In genomic region chr1:136381583-136381982, GRCm38 (mm10) we compare ENCODE assay signal across 13 mouse cellular contexts. TPM values are rescaled to one million over a fixed set of nuclear protein-coding genes. Genes with fewer than 3 reads are reported as not detected.
DNase-seq lines count a peak whose midpoint lies in the region; ATAC-seq lines count a peak whose summit lies in the region.
"Had no signal": no experiment of that assay in that cellular context is flagged by ENCODE, and none has a peak within 500 bp of the region (broad histone marks: within the 10 kb centered on the region; RNA-seq: fewer than 3 reads in every experiment).

No protein-coding gene starts in this region.

- H3K36me3 ChIP-seq in lung, embryonic 15.5 days, result no peaks in the 10 kb centered on the region
- no peaks in the 10 kb centered on the region for H3K36me3 ChIP-seq in heart, embryonic 13.5 days
- H3K36me3 ChIP-seq: limb, embryonic 12.5 days had no signal

- H3K27ac ChIP-seq in lung, embryonic 15.5 days, result peak overlapping the region; percentile 20; the same call in 1 of the 2 replicates
- H3K27ac ChIP-seq in heart, embryonic 13.5 days (replicated peaks), result peak overlapping the region; percentile 43; the same call in 1 of the 2 replicates
- H3K27ac ChIP-seq: limb, embryonic 12.5 days had no signal

- DNase-seq in cerebellum, adult 18-20 months, result peak; percentile 30 to 32
- DNase-seq in cerebellum, postnatal 4 days (ENCODE audit: low spot score in 2 of 2), result no peak
- no peak for DNase-seq in lung, adult 18-20 months
- DNase-seq in lung, postnatal 14 days, result peak; percentile 50
- DNase-seq in embryo, embryonic 9.5 days (ENCODE audit: extremely low spot score), result no peak
- no peak for DNase-seq in left cerebral cortex, postnatal 25 days (ENCODE audit: low spot score in 2 of 2)
- DNase-seq: midbrain, embryonic 14.5 days; thymus, adult 18-20 months had no signal

- no peak overlapping the region for H3K9ac ChIP-seq in lung, embryonic 15.5 days
- no peak overlapping the region for H3K9ac ChIP-seq in heart, embryonic 13.5 days
- H3K9ac ChIP-seq: limb, embryonic 12.5 days had no signal

- H3K4me2 ChIP-seq in lung, embryonic 15.5 days, result no peak overlapping the region
- H3K4me2 ChIP-seq in heart, embryonic 13.5 days, result no peak overlapping the region
- H3K4me2 ChIP-seq: limb, embryonic 12.5 days had no signal

- no peaks in the 10 kb centered on the region for H3K9me3 ChIP-seq in lung, embryonic 15.5 days
- H3K9me3 ChIP-seq in heart, embryonic 13.5 days, result no peaks in the 10 kb centered on the region
- H3K9me3 ChIP-seq: limb, embryonic 12.5 days had no signal

- H3K4me1 ChIP-seq in lung, embryonic 15.5 days, result peaks cover 5% of the 10 kb centered on the region
- H3K4me1 ChIP-seq in heart, embryonic 13.5 days, result no peaks in the 10 kb centered on the region

- intact Hi-C loops in left cerebral cortex, postnatal 25 days (cut with DNase I), result no loop called here

- H3K4me3 ChIP-seq in lung, embryonic 15.5 days, result no peak overlapping the region
- H3K4me3 ChIP-seq in heart, embryonic 13.5 days, result no peak overlapping the region
- H3K4me3 ChIP-seq: limb, embryonic 12.5 days had no signal

- H3K27me3 ChIP-seq in lung, embryonic 15.5 days, result no peaks in the 10 kb centered on the region
- no peaks in the 10 kb centered on the region for H3K27me3 ChIP-seq in heart, embryonic 13.5 days (replicated peaks)
- H3K27me3 ChIP-seq: limb, embryonic 12.5 days had no signal

- no peak; the same call in 1 of the 2 replicates for ATAC-seq in lung, embryonic 15.5 days (ENCODE audit: borderline replicate concordance, extremely low read depth, low FRiP score, low TSS enrichment)
- ATAC-seq in heart, embryonic 13.5 days (ENCODE audit: extremely low read depth, insufficient number of reproducible peaks, low FRiP score, low TSS enrichment), result no peak
- ATAC-seq: activated CD4-positive, CD25-positive, alpha-beta regulatory T cell, adult 4 months; hindbrain, embryonic 16.5 days had no signal

- WGBS in lung, embryonic 15.5 days, result 69% methylated on average over 5 of the region's 5 CpGs
- 68% methylated on average over 5 of the region's 5 CpGs for WGBS in heart, embryonic 13.5 days

RNA-seq across cellular contexts. Expression of gene Ddx59, which starts 33.5 kb away (rescaled TPM):
- 15.9 and 17.2 TPM in 2 replicates for polyA plus RNA-seq in lung, embryonic 15.5 days (2015; fragmentation: Nextera tagmentation; extraction: Ambion mirVana)
- polyA plus RNA-seq in heart, embryonic 13.5 days (2015; fragmentation: Nextera tagmentation; extraction: Ambion mirVana), result 12.0 and 13.0 TPM in 2 replicates
- 1 to 10 TPM; 8.5 to 9.1 TPM for total RNA-seq in left cerebral cortex, postnatal 25 days (2021)

RNA-seq across cellular contexts. Expression of gene Camsap2, which starts 35.7 kb away (rescaled TPM):
- polyA plus RNA-seq in lung, embryonic 15.5 days (2015; fragmentation: Nextera tagmentation; extraction: Ambion mirVana), result 10.0 and 11.0 TPM in 2 replicates
- polyA plus RNA-seq in heart, embryonic 13.5 days (2015; fragmentation: Nextera tagmentation; extraction: Ambion mirVana), result 5.9 and 6.1 TPM in 2 replicates
- total RNA-seq in left cerebral cortex, postnatal 25 days (2021), result 100 to 1,000 TPM; 135 to 137 TPM

Comparison
In these comparisons a context has a peak if more than half of its experiments do, and no peak if none do; other contexts are left out.
1. DNase-seq: peak in cerebellum, adult 18-20 months (2 of 2) and lung, postnatal 14 days (single experiment); none in cerebellum, postnatal 4 days (0 of 2), lung, adult 18-20 months (0 of 2), embryo, embryonic 9.5 days (single experiment) and left cerebral cortex, postnatal 25 days (0 of 2).